Mouse (Mus musculus) heart, embryonic 11.5 days (tissue): ENCODE data around the gene Exo5. TPM values are rescaled to one million over a fixed set of nuclear protein-coding genes. Genes with fewer than 3 reads are reported as not detected.

Experiments
- ATAC-seq: fragments of 200-750 bp; cut with Nextera tagmentation; replicated peaks from 2 replicates; pipeline ENCODE4 v1.8.0; 2017; ENCODE audit warnings: moderate library complexity; ENCODE audit not compliant: insufficient number of reproducible peaks, low FRiP score, low TSS enrichment
- H3K27ac ChIP-seq: fragments of 300-500 bp; sonication (generic); 2 replicates; pipeline ENCODE4 v1.5.1; 2014; ENCODE audit warnings: mild to moderate bottlenecking, low read depth, low read length
- H3K27me3 ChIP-seq: fragments of 300-500 bp; sonication (generic); 2 replicates; pipeline ENCODE4 v1.6.1; 2014; ENCODE audit warnings: mild to moderate bottlenecking, low read length, mixed read lengths; ENCODE audit not compliant: control insufficient read depth, insufficient read depth
- H3K36me3 ChIP-seq: fragments of 300-500 bp; sonication (generic); 2 replicates; pipeline ENCODE4 v1.6.1; 2014; ENCODE audit warnings: mild to moderate bottlenecking, low read length, moderate library complexity, mixed read lengths; ENCODE audit not compliant: control insufficient read depth, insufficient read depth
- H3K4me1 ChIP-seq: fragments of 300-500 bp; sonication (generic); 2 replicates; pipeline ENCODE4 v1.6.1; 2014; ENCODE audit warnings: low read length; ENCODE audit not compliant: control insufficient read depth, insufficient read depth
- H3K4me2 ChIP-seq: fragments of 300-500 bp; sonication (generic); 2 replicates; pipeline ENCODE4 v1.6.1; 2014; ENCODE audit warnings: mild to moderate bottlenecking, moderate library complexity
- H3K4me3 ChIP-seq: fragments of 300-500 bp; sonication (generic); 2 replicates; pipeline ENCODE4 v1.5.1; 2014; ENCODE audit warnings: low read depth, low read length
- H3K9ac ChIP-seq: fragments of 300-500 bp; sonication (generic); 2 replicates; pipeline ENCODE4 v1.6.1; 2014; ENCODE audit warnings: mild to moderate bottlenecking, low read depth, low read length, moderate library complexity
- H3K9me3 ChIP-seq: fragments of 300-500 bp; sonication (generic); replicated peaks from 2 replicates; pipeline ENCODE4 v1.6.1; 2016; ENCODE audit warnings: low read length; ENCODE audit not compliant: control insufficient read depth
- WGBS: fragments of 180-500 bp; shearing (Covaris S2); extraction: QIAGEN DNeasy Blood & Tissue Kit; methylation state at CpG from one replicate; pipeline ENCODE4 v1.1.7; 2014; ENCODE audit not compliant: insufficient replicate concordance; 5-methylcytosine and 5-hydroxymethylcytosine counted together
- polyA plus RNA-seq: library from polyadenylated mRNA; unstranded; fragments of >200 nt; fragmentation: Nextera tagmentation; extraction: Ambion mirVana; gene quantifications from 2 replicates; pipeline ENCODE4 v1.2.1, GENCODE M21; 2014

Exo5 gene
- polyA plus RNA-seq, 1 experiment from 2014 or later = 13.7 TPM

- no peak for ATAC-seq
- Histone ChIP-seq H3K27ac (no peak overlapping the region), H3K27me3 (peaks cover 5% of the 10 kb centered on the region; the same call in 1 of the 2 replicates), H3K9ac (no peak overlapping the region), H3K36me3 (no peaks in the 10 kb centered on the region), H3K9me3 (no peaks in the 10 kb centered on the region), H3K4me2 (no peak overlapping the region), H3K4me1 (no peaks in the 10 kb centered on the region), H3K4me3 (no peak overlapping the region)
- WGBS = 73% methylated on average over 11 of the region's 11 CpGs
These were observed 30.2 kb downstream of the Exo5 start for GRCm38 (mm10) chr4:120894584-120894983.

- Histone ChIP-seq H3K27ac (no peak overlapping the region), H3K9ac (no peak overlapping the region), H3K9me3 (no peaks in the 10 kb centered on the region), H3K27me3 (peaks cover 5% of the 10 kb centered on the region; the same call in 1 of the 2 replicates), H3K4me2 (no peak overlapping the region), H3K36me3 (no peaks in the 10 kb centered on the region), H3K4me3 (no peak overlapping the region), H3K4me1 (no peaks in the 10 kb centered on the region)
- WGBS = 55% methylated on average over 11 of the region's 11 CpGs
- no peak for ATAC-seq
These were observed 31.0 kb downstream of the Exo5 start for GRCm38 (mm10) chr4:120893656-120894401.

GRCm38 (mm10) chr4:120892516-120892915 is 32.3 kb downstream of the Exo5 start:
- Histone ChIP-seq H3K27me3 (peaks cover 5% of the 10 kb centered on the region; the same call in 1 of the 2 replicates), H3K36me3 (no peaks in the 10 kb centered on the region), H3K4me3 (no peak overlapping the region), H3K9ac (no peak overlapping the region), H3K4me2 (no peak overlapping the region), H3K27ac (no peak overlapping the region), H3K9me3 (no peaks in the 10 kb centered on the region), H3K4me1 (no peaks in the 10 kb centered on the region)
- no peak for ATAC-seq
- 65% methylated on average over 1 of the region's 1 CpGs for WGBS

- Histone ChIP-seq H3K4me2 (no peak overlapping the region), H3K9me3 (no peaks in the 10 kb centered on the region), H3K27ac (no peak overlapping the region), H3K36me3 (no peaks in the 10 kb centered on the region), H3K4me1 (no peaks in the 10 kb centered on the region), H3K9ac (no peak overlapping the region), H3K27me3 (peaks cover 5% of the 10 kb centered on the region; the same call in 1 of the 2 replicates), H3K4me3 (no peak overlapping the region)
- no peak for ATAC-seq
These were observed 32.9 kb downstream of the Exo5 start for GRCm38 (mm10) chr4:120891960-120892359.

- Histone ChIP-seq H3K4me1 (peaks cover 5% of the 10 kb centered on the region), H3K27ac (no peak overlapping the region), H3K9ac (no peak overlapping the region), H3K4me3 (no peak overlapping the region), H3K27me3 (peaks cover 5% of the 10 kb centered on the region; the same call in 1 of the 2 replicates), H3K4me2 (no peak overlapping the region), H3K9me3 (no peaks in the 10 kb centered on the region), H3K36me3 (no peaks in the 10 kb centered on the region)
- WGBS = 77% methylated on average over 11 of the region's 11 CpGs
- no peak for ATAC-seq
These were observed 33.9 kb downstream of the Exo5 start for GRCm38 (mm10) chr4:120890754-120891440.

GRCm38 (mm10) chr4:120888884-120889283 is 35.9 kb downstream of the Exo5 start:
- Histone ChIP-seq H3K27ac (no peak overlapping the region), H3K36me3 (no peaks in the 10 kb centered on the region), H3K4me2 (no peak overlapping the region), H3K4me3 (no peak overlapping the region), H3K27me3 (peaks cover 2% of the 10 kb centered on the region; the same call in 1 of the 2 replicates), H3K4me1 (peaks cover 15% of the 10 kb centered on the region), H3K9me3 (no peaks in the 10 kb centered on the region), H3K9ac (no peak overlapping the region)
- ATAC-seq = no peak
- WGBS = 64% methylated on average over 8 of the region's 8 CpGs

- H3K27me3 ChIP-seq = no peaks in the 10 kb centered on the region
- H3K9ac ChIP-seq = no peak overlapping the region
- no peak for ATAC-seq
- no peak overlapping the region for H3K4me3 ChIP-seq
- no peaks in the 10 kb centered on the region for H3K36me3 ChIP-seq
- no peaks in the 10 kb centered on the region for H3K9me3 ChIP-seq
- H3K27ac ChIP-seq = no peak overlapping the region
- WGBS = 25% methylated on average over 8 of the region's 8 CpGs
- peaks cover 15% of the 10 kb centered on the region for H3K4me1 ChIP-seq
- no peak overlapping the region for H3K4me2 ChIP-seq
These were observed 37.3 kb downstream of the Exo5 start for GRCm38 (mm10) chr4:120887381-120888112.

GRCm38 (mm10) chr4:120886811-120887210 is 38.0 kb downstream of the Exo5 start:
- no peak overlapping the region for H3K4me2 ChIP-seq
- no peak for ATAC-seq
- 71% methylated on average over 5 of the region's 5 CpGs for WGBS

More at GRCm38 (mm10) chr4:120886811-120887210, 38.0 kb downstream of the Exo5 start:
- Histone ChIP-seq H3K9ac (no peak overlapping the region), H3K27me3 (no peaks in the 10 kb centered on the region), H3K4me3 (no peak overlapping the region), H3K27ac (no peak overlapping the region), H3K9me3 (no peaks in the 10 kb centered on the region), H3K4me1 (peaks cover 15% of the 10 kb centered on the region), H3K36me3 (no peaks in the 10 kb centered on the region)
